Mouse (Mus musculus) megakaryocyte, embryonic 14.5 days (primary cell): ENCODE data around the gene Atp6v0d1. TPM values are rescaled to one million over a fixed set of nuclear protein-coding genes. Genes with fewer than 3 reads are reported as not detected.

Source experiments
- H3K27me3 ChIP-seq: replicated peaks from 2 replicates; pipeline ENCODE3; 2012; ENCODE audit warnings: inconsistent platforms
- H3K36me3 ChIP-seq: replicated peaks from 2 replicates; pipeline ENCODE3; 2012; ENCODE audit warnings: low read length, inconsistent platforms, mixed read lengths
- H3K4me1 ChIP-seq: 2 replicates; pipeline ENCODE4 v1.6.1; 2012; ENCODE audit warnings: inconsistent platforms
- H3K4me3 ChIP-seq: replicated peaks from 2 replicates; pipeline ENCODE3; 2012; ENCODE audit warnings: moderate library complexity, mild to moderate bottlenecking, inconsistent platforms
- H3K9me3 ChIP-seq: 2 replicates; pipeline ENCODE4 v1.6.1; 2012; ENCODE audit warnings: inconsistent platforms
- FLI1 ChIP-seq: IDR thresholded peaks from 2 replicates; pipeline ENCODE4 v1.6.1; 2012; ENCODE audit warnings: low read length, inconsistent platforms, mixed read lengths
- GATA1 ChIP-seq: IDR thresholded peaks from 3 replicates; pipeline ENCODE4 v1.6.1; 2012; ENCODE audit warnings: mixed read lengths, low read length, inconsistent platforms, borderline replicate concordance
- polyA plus RNA-seq: library from polyadenylated mRNA; stranded (reverse); fragments of >175 nt; gene quantifications from 2 replicates; pipeline ENCODE4 v1.2.3, GENCODE M21; 2012; ENCODE audit warnings: low replicate concordance; ENCODE audit not compliant: insufficient read depth

The Atp6v0d1 gene
- polyA plus RNA-seq, 1 experiment = 57.3 TPM

- Histone ChIP-seq H3K27me3 (peaks cover 16% of the 10 kb centered on the region), H3K4me3 (no peak overlapping the region), H3K9me3 (no peaks in the 10 kb centered on the region), H3K36me3 (peaks cover 10% of the 10 kb centered on the region), H3K4me1 (no peaks in the 10 kb centered on the region)
- no peak for TF ChIP-seq FLI1
- TF ChIP-seq GATA1 = no peak
Measured at GRCm38 (mm10) chr8:105489281-105489680, 76.6 kb downstream of the Atp6v0d1 start.

- no peak for TF ChIP-seq GATA1
- TF ChIP-seq FLI1 = no peak
- Histone ChIP-seq H3K9me3 (no peaks in the 10 kb centered on the region), H3K4me3 (no peak overlapping the region), H3K36me3 (peaks cover 22% of the 10 kb centered on the region), H3K4me1 (no peaks in the 10 kb centered on the region), H3K27me3 (peaks cover 16% of the 10 kb centered on the region)
Measured at GRCm38 (mm10) chr8:105488082-105488481, 77.8 kb downstream of the Atp6v0d1 start.

GRCm38 (mm10) chr8:105484392-105484791 lies 81.5 kb downstream of the Atp6v0d1 start:
- Histone ChIP-seq H3K9me3 (no peaks in the 10 kb centered on the region), H3K4me1 (peaks cover 15% of the 10 kb centered on the region), H3K36me3 (peaks cover 22% of the 10 kb centered on the region), H3K27me3 (peaks cover 19% of the 10 kb centered on the region), H3K4me3 (no peak overlapping the region)
- TF ChIP-seq GATA1 (no peak), FLI1 (no peak)

GRCm38 (mm10) chr8:105484030-105484368 lies 81.8 kb downstream of the Atp6v0d1 start:
- Histone ChIP-seq H3K4me1 (peaks cover 15% of the 10 kb centered on the region), H3K4me3 (no peak overlapping the region), H3K27me3 (peaks cover 22% of the 10 kb centered on the region), H3K9me3 (no peaks in the 10 kb centered on the region), H3K36me3 (peaks cover 22% of the 10 kb centered on the region)
- no peak for TF ChIP-seq FLI1
- TF ChIP-seq GATA1 = no peak

- H3K27me3 ChIP-seq = peaks cover 22% of the 10 kb centered on the region
- no peak for TF ChIP-seq FLI1
- TF ChIP-seq GATA1 = no peak
- H3K9me3 ChIP-seq = no peaks in the 10 kb centered on the region
Measured at GRCm38 (mm10) chr8:105483212-105484029, 82.4 kb downstream of the Atp6v0d1 start.

GRCm38 (mm10) chr8:105482123-105482522 lies 83.7 kb downstream of the Atp6v0d1 start:
- no peaks in the 10 kb centered on the region for H3K9me3 ChIP-seq
- peaks cover 28% of the 10 kb centered on the region for H3K27me3 ChIP-seq
- H3K4me1 ChIP-seq = peaks cover 16% of the 10 kb centered on the region
- TF ChIP-seq FLI1 = no peak
- no peak for TF ChIP-seq GATA1
- no peak overlapping the region for H3K4me3 ChIP-seq
- peaks cover 25% of the 10 kb centered on the region for H3K36me3 ChIP-seq

More at GRCm38 (mm10) chr8:105483212-105484029, 82.4 kb downstream of the Atp6v0d1 start:
- Histone ChIP-seq H3K36me3 (peaks cover 25% of the 10 kb centered on the region), H3K4me3 (no peak overlapping the region), H3K4me1 (peaks cover 15% of the 10 kb centered on the region)

GRCm38 (mm10) chr8:105481453-105481852 lies 84.4 kb downstream of the Atp6v0d1 start:
- no peak for TF ChIP-seq GATA1
- TF ChIP-seq FLI1 = no peak
- H3K4me3 ChIP-seq = no peak overlapping the region
- H3K4me1 ChIP-seq = peaks cover 22% of the 10 kb centered on the region
- H3K9me3 ChIP-seq = no peaks in the 10 kb centered on the region
- peaks cover 32% of the 10 kb centered on the region for H3K27me3 ChIP-seq
- H3K36me3 ChIP-seq = peaks cover 25% of the 10 kb centered on the region

GRCm38 (mm10) chr8:105481013-105481412 lies 84.8 kb downstream of the Atp6v0d1 start:
- no peaks in the 10 kb centered on the region for H3K9me3 ChIP-seq

GRCm38 (mm10) chr8:105477792-105478191 lies 88.1 kb downstream of the Atp6v0d1 start:
- no peak overlapping the region for H3K4me3 ChIP-seq
- H3K9me3 ChIP-seq = no peaks in the 10 kb centered on the region
- peaks cover 40% of the 10 kb centered on the region for H3K4me1 ChIP-seq
- H3K36me3 ChIP-seq = peaks cover 15% of the 10 kb centered on the region
- TF ChIP-seq GATA1 (no peak), FLI1 (no peak)
- peaks cover 48% of the 10 kb centered on the region for H3K27me3 ChIP-seq

More at GRCm38 (mm10) chr8:105481013-105481412, 84.8 kb downstream of the Atp6v0d1 start:
- Histone ChIP-seq H3K36me3 (peaks cover 27% of the 10 kb centered on the region), H3K27me3 (peaks cover 34% of the 10 kb centered on the region), H3K4me1 (peaks cover 22% of the 10 kb centered on the region), H3K4me3 (no peak overlapping the region)
- TF ChIP-seq GATA1 = no peak
- no peak for TF ChIP-seq FLI1

- H3K4me3 ChIP-seq = peak overlapping the region; percentile 40
- H3K36me3 ChIP-seq = peaks cover 15% of the 10 kb centered on the region
- H3K27me3 ChIP-seq = peaks cover 51% of the 10 kb centered on the region
- peaks cover 37% of the 10 kb centered on the region for H3K4me1 ChIP-seq
- no peak for TF ChIP-seq GATA1
- no peak for TF ChIP-seq FLI1
- H3K9me3 ChIP-seq = no peaks in the 10 kb centered on the region
Measured at GRCm38 (mm10) chr8:105476628-105477413, 89.0 kb downstream of the Atp6v0d1 start.
